Mouse (Mus musculus) Patski (cell line): Measurements from ENCODE around the gene Mindy4. TPM values are rescaled to one million over a fixed set of nuclear protein-coding genes. Genes with fewer than 3 reads are reported as not detected.

Experiments
- ATAC-seq: fragments of 100-300 bp; one replicate; pipeline ENCODE4 v1.8.0; 2021
- CTCF ChIA-PET: fragments of 350-600 bp; sonication (Branson Sonifier 250); formaldehyde crosslinking; loops from one replicate; lab custom pipeline; 2022; ENCODE audit warnings: inconsistent platforms; lab: Charles Lee
- POLR2A ChIA-PET: fragments of 350-600 bp; sonication (Branson Sonifier 250); formaldehyde crosslinking; loops from one replicate; lab custom pipeline; 2022; ENCODE audit warnings: antibody characterized with exemption, inconsistent platforms; lab: Charles Lee
- DNase-seq: peaks from one replicate; pipeline ENCODE4 v3.0.0-alpha.2; 2011; ENCODE audit warnings: low read depth, low spot score
- H3K27me3 ChIP-seq: fragments of 371-371 bp; one replicate; pipeline ENCODE4 v1.5.1; 2021
- CTCF ChIP-seq: fragments of 100-300 bp; IDR thresholded peaks from one replicate; pipeline ENCODE4 v1.5.1; 2021
- in situ Hi-C: fragments of 300-500 bp; cut with MboI; formaldehyde crosslinking; loops from 3 replicates; pipeline ENCODE4 v1.11.1; 2018; ENCODE audit warnings: low pct_unique_long_range_greater_than_20kb, mixed read lengths
- polyA plus RNA-seq: library from polyadenylated mRNA; unstranded; gene quantifications from one replicate; pipeline ENCODE4 v1.2.3, GENCODE M21; 2021

Gene Mindy4
- polyA plus RNA-seq, 1 experiment from 2014 or later: 26.0 TPM

DNA sequence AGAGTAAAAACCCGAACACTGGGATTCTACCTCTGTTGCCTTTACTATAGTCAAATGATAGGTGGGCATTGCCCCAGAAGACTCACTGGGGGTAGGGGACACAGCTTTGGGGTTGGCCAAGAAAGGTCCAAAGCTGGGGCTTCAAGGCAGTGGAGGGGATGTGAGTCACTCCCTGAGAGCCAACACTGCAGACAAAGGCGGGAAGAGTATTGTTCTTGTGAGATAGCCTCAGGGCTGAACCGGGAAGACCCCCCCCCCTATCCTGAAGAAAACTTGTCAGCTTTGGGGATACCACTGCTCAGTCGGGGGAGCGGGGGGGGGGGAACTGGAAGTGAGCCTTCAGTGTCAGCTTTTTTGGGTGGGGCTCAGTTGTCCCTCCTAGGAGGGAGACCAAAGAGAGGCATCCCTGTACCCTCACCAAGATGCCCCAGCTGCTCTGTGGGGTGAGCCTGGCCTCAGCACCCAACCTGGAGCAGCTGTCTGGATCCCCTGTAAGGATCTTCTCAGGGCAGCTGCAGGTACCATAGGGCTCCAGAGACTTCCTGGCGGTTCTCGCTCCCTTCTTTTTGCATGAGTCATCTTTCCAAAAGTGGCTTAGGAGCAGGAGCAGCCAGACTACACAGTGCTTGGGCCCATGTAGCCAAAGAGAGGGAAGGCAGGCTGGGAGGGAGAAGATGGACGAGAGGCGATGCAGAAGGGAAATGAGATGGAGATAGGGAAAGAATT is 141.3 kb downstream of the Mindy4 start:
- no peak for TF ChIP-seq CTCF
- DNase-seq: no peak
- ChIA-PET POLR2A (interaction anchor here (0.6 to 1.0 kb wide), 3 partner anchors 12 to 168 kb away, joined by 3 to 4 read pairs (median 3); no protein-coding TSS in a partner anchor), CTCF (interaction anchor here (1.8 kb wide), 1 partner anchor 63 kb away, joined by 6 read pairs; no protein-coding TSS in a partner anchor)
- in situ Hi-C loops: no loop called here
- no peak for ATAC-seq
- H3K27me3 ChIP-seq: no peaks in the 10 kb centered on the region

GRCm38 (mm10) chr6:55345264-55345663 is 142.1 kb downstream of the Mindy4 start:
- no peak for DNase-seq
- ChIA-PET CTCF (no interaction called here), POLR2A (no interaction called here)
- no peaks in the 10 kb centered on the region for H3K27me3 ChIP-seq
- TF ChIP-seq CTCF: no peak
- no peak for ATAC-seq
- in situ Hi-C loops: no loop called here

- in situ Hi-C loops: no loop called here
- no peak for TF ChIP-seq CTCF
- ChIA-PET CTCF (interaction anchor here (1.3 to 2.0 kb wide), 3 partner anchors 18 to 113 kb away, joined by 3 to 5 read pairs (median 3); no protein-coding TSS in a partner anchor), POLR2A (interaction anchor here (0.5 to 0.9 kb wide), 2 partner anchors 10 to 60 kb away, joined by 3 to 7 read pairs; no protein-coding TSS in a partner anchor)
- DNase-seq (no peak), ATAC-seq (no peak)
- H3K27me3 ChIP-seq: no peaks in the 10 kb centered on the region
Measured at GRCm38 (mm10) chr6:55346491-55346890, 143.3 kb downstream of the Mindy4 start.

DNA sequence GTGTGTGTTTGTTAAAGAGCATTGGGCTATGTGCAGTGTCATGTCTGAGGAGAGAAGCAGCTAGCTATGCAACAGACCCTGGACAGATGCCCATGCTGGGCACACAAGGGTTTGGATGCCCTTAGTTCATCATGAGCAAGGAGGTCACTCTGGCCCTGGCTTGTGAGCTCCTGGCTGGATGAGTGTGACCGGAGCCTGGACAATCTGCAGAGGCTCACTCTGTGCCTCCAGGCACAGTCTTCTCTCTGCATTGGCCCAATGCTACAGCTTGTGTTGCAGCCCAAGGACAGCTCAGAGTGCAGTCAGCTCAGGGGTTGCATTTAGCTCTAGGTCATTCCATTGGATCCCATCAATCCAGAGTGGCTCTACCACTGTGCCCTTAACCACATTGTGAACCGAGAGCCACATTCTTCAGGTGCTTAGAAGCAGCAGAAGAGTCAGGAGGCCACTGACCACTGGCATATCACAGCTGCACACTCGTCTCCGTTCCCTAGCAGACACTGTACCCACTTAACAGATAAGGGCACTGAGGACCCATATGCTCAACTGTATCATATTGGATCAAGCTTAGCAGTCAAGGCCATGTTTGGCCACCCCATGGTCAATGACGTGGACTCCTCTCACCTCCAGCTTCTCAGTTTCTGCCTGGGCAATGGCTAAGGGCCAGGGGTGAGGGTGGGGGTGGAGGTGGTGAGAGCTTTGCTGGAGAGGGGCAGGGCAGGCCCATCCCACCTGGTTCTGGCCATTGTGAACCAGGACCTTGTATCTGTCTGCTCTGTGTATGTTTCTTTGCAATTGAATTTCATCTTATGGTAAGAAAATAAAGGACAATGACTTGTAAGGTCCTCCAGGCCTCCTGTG is 144.8 kb downstream of the Mindy4 start:
- in situ Hi-C loops: no loop called here
- ChIA-PET POLR2A (interaction anchor here (0.5 to 1.0 kb wide), 3 partner anchors 9 to 505 kb away, joined by 3 to 4 read pairs (median 3); no protein-coding TSS in a partner anchor), CTCF (interaction anchor here (1.3 to 2.3 kb wide), 5 partner anchors 11 to 115 kb away, joined by 3 to 8 read pairs (median 3); no protein-coding TSS in a partner anchor)
- ATAC-seq (no peak), DNase-seq (no peak)
- TF ChIP-seq CTCF: no peak
- H3K27me3 ChIP-seq: no peaks in the 10 kb centered on the region

DNA sequence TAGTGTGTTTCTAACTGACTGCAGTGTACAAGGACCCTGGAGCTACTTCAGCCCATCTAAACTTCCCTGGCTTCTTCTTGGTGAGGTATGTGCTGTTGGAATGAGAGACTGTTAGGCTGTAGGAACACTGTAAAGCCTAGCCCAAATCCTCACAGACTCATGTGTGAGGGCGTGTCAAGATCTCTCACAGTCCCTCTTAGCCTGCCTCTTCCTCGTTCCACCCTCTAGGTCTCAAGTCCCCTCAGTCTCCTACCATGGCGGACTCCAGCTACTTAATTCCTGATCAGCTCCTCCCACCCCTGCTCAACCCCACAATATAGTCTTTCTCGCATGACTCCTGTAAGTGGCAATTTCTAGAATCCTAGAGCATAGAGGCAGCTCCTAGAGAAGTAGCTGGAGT is 146.0 kb downstream of the Mindy4 start:
- in situ Hi-C loops: no loop called here
- DNase-seq: no peak
- CTCF ChIA-PET: interaction anchor here (1.1 to 2.3 kb wide), 3 partner anchors 9 to 27 kb away, joined by 3 to 8 read pairs (median 5); partner anchors contain the start of gene Ghrhr
- no peak for TF ChIP-seq CTCF
- ATAC-seq: no peak
- H3K27me3 ChIP-seq: no peaks in the 10 kb centered on the region
- POLR2A ChIA-PET: interaction anchor here (0.7 kb wide), 1 partner anchor 12 kb away, joined by 4 read pairs; the partner anchor contains the start of gene Aqp1

DNA sequence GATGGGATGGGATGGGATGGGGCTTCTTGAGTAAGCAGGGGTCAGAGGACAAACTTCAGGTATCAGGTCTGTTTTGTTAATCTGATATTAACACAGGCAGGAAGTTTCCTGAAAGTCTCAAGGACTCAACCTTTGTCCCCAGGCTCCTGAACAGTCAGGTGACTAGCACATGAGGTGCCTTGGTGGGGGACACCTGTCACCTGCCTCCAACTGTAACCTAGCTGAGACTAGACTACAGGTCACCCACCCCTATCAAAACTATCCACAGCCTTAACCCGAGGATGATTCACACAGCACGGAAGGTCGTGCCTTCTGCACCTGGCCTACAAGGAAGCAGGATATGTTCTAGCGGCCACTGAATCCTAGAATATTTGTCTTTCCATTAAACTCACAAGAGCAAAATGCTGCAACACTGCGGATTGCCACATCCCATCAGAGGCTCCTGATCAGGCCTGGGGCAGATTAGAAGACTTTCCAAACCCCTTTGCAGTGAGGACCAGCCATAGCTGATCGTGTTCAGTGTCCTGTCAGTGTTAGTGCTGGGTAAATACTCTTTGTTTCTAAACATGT is 147.3 kb downstream of the Mindy4 start:
- CTCF ChIA-PET: interaction anchor here (1.2 kb wide), 1 partner anchor 10 kb away, joined by 3 read pairs; no protein-coding TSS in a partner anchor
- in situ Hi-C loops: no loop called here
- H3K27me3 ChIP-seq: no peaks in the 10 kb centered on the region
- TF ChIP-seq CTCF: no peak
- ATAC-seq (no peak), DNase-seq (no peak)
- POLR2A ChIA-PET: no interaction called here

GRCm38 (mm10) chr6:55351712-55352111 is 148.5 kb downstream of the Mindy4 start:
- no peaks in the 10 kb centered on the region for H3K27me3 ChIP-seq
- no peak for TF ChIP-seq CTCF
- in situ Hi-C loops: no loop called here
- POLR2A ChIA-PET: interaction anchor here (0.8 kb wide), 2 partner anchors 24 to 127 kb away, joined by 3 read pairs; no protein-coding TSS in a partner anchor
- peak; percentile 73 for DNase-seq
- ATAC-seq: peak; percentile 74
- CTCF ChIA-PET: no interaction called here

DNA sequence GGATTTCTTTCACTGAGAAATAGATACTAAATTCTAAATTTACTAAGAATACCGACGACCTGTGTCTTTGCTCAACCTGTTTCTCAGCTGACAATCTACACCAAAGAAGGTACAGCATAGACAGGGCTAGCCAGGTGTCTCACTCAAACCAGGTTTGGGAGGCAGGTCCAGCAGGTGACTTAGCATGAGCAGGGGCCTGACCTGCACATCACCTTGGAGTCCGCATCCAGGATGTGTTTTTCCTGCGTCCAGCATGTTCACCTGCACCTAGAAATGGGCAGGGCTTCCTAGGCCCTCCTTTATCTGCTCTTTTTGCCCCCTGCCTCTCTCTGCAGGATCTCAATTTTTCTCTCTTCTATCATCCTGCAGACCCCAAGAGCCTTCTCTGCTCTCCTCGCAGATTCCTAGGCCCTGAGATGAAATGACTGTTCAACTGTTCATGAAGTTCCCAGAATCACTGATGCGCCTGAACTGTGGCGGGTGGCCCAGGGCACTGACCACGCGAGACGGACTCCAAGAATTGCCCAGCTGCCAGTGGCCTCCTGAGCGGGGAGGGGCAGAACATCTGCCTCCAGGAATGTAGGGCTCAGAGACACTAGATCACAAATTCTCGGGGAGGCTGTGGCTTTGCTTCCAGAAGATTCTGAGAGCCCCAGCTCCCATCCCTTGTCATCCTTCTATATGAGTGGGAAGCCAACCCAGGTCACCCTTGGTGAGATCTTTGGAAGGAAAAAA is 150.7 kb downstream of the Mindy4 start:
- ChIA-PET CTCF (interaction anchor here (0.6 to 1.4 kb wide), 2 partner anchors 18 to 122 kb away, joined by 3 to 4 read pairs; partner anchors contain the start of gene Aqp1), POLR2A (interaction anchor here (0.5 kb wide), 1 partner anchor 58 kb away, joined by 3 read pairs; no protein-coding TSS in a partner anchor)
- TF ChIP-seq CTCF: no peak
- DNase-seq (no peak), ATAC-seq (no peak)
- H3K27me3 ChIP-seq: no peaks in the 10 kb centered on the region
- in situ Hi-C loops: no loop called here

DNA sequence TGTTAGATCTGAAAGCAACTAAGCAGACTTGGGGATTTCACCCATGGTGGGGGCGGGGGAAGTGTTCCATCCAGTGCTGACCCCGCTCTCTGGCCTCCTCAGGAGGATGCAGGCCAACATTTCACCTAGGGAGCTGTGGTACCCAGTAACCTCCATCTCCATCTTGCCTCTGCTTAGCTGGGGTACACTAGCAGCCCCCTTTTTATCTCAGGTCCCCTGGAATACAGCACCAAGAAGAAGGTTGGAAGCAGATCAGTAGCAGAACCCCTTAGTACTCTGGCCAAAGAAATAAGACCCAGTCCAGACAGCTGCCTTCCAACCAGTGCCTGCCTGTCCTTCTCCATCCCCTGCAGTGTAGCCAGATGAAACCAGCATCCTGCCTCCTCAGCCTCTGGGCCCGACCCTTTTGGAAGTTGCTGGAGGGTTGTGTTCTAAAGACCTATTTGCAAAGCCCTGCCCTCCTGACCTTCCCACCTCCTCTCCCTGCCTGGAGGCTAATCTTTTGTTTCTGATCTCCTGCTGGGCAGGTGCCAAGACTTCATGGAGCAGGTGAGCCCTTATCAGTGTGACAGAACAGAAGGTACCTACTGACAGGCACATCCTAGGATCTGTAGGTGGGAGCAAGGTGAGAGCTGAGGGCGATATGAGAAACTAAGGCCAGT is 151.4 kb downstream of the Mindy4 start:
- H3K27me3 ChIP-seq: no peaks in the 10 kb centered on the region

More for the DNA sequence above, 151.4 kb downstream of the Mindy4 start:
- DNase-seq: no peak
- POLR2A ChIA-PET: interaction anchor here (0.5 to 0.7 kb wide), 4 partner anchors 10 to 59 kb away, joined by 3 read pairs; no protein-coding TSS in a partner anchor
- ATAC-seq: no peak
- TF ChIP-seq CTCF: no peak
- in situ Hi-C loops: no loop called here
- CTCF ChIA-PET: interaction anchor here (1.4 to 1.8 kb wide), 2 partner anchors 11 to 122 kb away, joined by 4 read pairs; no protein-coding TSS in a partner anchor
